Mouse (Mus musculus): ENCODE data around the gene Crbn.

The Crbn gene

GRCm38 (mm10) chr6:106799333-106800226 is at the start of gene Crbn:
Crbn (minus strand) TSS chr6:106800077.
- peak; percentile 46 for DNase-seq (ENCODE audit: extremely low spot score, low read depth, low spot score)

DNA sequence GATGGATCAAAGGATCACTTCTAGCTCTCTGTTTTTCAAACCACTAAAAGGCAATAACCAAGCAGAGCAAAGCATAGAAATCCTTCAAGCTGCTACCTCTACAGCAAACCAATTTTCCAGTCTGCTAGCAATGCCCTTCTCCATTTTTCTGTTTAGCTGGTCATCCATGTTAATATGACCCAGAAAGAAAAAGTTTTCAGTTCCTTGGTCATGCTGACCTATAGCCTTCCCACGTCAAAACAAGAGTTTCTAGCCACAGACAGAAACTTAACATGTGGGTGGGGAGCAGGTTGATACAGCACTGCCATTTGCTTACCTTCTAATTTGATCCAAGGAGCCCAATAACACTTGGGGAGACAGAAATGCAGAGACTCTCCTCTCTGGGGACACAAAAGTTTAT is 40.3 kb upstream of the Crbn start:
- DNase-seq (ENCODE audit: extremely low spot score, low read depth, low spot score), result no peak

DNA sequence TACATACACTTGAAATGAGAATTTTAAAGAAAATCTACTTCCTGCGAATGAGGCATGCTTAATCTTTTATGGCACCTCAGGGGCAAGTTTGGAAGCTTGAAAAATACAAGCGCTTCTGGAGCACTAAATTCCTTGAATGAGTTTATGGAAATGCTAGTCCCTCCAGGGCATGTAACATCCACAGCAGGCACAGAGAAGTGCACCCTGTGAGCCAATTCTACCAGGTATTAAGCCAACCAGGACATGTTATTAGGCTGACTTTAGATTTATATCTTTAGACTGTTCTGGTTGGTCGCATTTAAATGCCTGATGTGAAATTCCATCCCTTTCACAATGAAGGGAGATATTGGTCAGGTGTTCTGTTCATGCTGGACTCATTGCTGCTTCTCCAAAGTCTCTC is 38.2 kb upstream of the Crbn start:
- DNase-seq (ENCODE audit: extremely low spot score, low read depth, low spot score), result no peak

DNA sequence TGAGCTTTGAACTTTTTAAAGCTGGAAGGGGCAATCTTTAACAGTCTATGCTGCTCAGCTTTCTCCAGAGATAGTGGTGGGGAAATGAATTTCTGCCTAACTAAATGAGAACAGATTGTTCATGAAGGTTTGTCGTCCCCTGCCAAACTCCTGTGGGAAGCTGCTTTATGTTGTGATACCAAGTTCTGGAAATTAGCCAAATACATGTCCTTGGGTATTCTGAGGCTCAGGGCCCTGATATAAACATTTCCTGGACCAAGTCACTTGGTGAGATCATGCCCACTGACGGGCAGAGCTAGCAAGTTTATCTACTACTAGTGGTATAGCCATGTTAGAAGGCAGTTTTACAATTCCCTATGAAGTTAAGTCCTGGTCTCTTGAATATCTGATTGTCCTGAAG is 35.4 kb upstream of the Crbn start:
- no peak for DNase-seq (ENCODE audit: extremely low spot score, low read depth, low spot score)

DNA sequence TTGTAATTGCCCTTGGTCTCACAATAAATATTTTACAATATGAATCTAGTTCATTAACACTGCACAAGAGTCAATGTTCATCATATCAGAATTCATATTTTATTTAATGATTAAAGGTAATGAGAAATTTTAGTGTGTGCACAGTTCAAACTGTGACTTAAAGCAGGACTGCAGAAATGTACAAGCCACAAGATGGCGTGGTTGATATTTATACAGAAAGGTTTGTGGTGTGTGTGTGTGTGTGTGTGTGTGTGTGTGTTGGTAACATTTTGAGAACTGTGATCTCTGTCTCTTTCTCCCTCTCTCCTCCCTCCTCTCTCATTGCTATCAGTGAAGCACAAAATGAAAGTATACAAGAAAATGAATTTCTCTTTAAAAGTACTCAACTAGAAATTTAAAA is 22.5 kb upstream of the Crbn start:
- no peak for DNase-seq (ENCODE audit: extremely low spot score, low read depth, low spot score)

DNA sequence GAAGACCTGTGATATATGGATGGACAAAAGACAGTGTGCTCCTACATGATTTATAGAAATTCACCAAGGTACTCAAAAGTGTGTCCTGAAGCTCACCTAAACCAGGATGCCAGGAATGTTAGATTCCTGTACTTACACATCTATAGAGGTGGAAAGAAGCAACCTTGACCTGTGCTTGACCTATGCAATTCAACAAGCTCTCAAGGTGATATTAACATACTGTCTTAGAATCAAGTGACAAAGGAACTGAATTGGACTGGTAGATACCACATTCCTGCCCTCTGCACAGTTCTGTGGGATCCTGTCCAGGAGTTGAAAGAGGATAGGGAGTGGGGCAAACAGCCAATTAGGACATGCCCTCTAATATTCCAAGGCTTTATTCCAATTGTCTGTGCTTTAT is 20.7 kb upstream of the Crbn start:
- no peak for DNase-seq (ENCODE audit: extremely low spot score, low read depth, low spot score)

GRCm38 (mm10) chr6:106819906-106820305 is 20.0 kb upstream of the Crbn start:
- no peak for DNase-seq (ENCODE audit: extremely low spot score, low read depth, low spot score)

GRCm38 (mm10) chr6:106819246-106819645 is 19.4 kb upstream of the Crbn start:
- no peak for DNase-seq (ENCODE audit: extremely low spot score, low read depth, low spot score)

GRCm38 (mm10) chr6:106810686-106811085 is 10.8 kb upstream of the Crbn start:
- no peak for DNase-seq (ENCODE audit: extremely low spot score, low read depth, low spot score)

DNA sequence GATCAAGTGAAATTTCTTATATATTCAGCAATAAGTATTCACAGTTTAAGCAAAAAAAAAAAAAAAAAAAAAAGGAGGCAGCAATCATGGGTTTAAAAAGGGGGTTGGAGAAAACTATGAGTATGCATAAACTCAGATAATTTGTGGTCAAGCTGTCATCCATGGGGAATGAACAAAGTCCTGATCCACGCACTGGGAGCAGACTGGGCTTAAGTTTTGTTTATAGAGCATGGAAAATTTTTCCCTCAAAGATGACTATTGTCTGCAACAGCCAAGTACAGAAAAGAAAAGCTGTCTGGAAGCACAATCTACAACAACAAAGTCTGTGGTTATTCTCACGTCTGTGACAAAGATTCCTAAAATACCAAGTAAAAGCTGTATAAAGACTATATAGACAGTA is 9.3 kb upstream of the Crbn start:
- no peak for DNase-seq (ENCODE audit: extremely low spot score, low read depth, low spot score)

- peak; percentile 14 for DNase-seq (ENCODE audit: extremely low spot score, low read depth, low spot score)
Observed at GRCm38 (mm10) chr6:106804904-106805303, 5.0 kb upstream of the Crbn start.

- DNase-seq (ENCODE audit: extremely low spot score, low read depth, low spot score), result no peak
Observed at GRCm38 (mm10) chr6:106800227-106800557, 315 bp upstream of the Crbn start.

- no peak for DNase-seq (ENCODE audit: extremely low spot score, low read depth, low spot score)
Observed at GRCm38 (mm10) chr6:106794094-106794814, 5.6 kb downstream of the Crbn start.

DNA sequence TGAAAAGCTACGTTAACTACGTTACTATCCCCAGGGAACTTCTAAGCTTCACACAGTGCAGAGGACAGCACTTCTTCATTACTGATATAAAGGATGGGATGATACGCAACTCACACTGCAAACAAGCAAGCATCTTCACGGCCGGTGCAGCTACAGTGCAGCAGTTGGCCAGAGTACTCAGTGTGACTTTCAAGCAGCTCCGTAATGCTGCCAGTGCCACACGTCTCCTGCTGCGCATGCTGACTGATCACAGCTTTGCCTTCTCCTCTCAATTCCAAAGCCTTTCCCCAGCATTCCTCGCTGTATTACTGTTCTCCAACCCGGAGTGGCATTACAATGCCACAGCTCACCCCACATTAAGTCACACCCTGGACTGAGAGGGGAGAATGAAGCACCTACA is 6.3 kb downstream of the Crbn start:
- DNase-seq (ENCODE audit: extremely low spot score, low read depth, low spot score), result no peak

DNA sequence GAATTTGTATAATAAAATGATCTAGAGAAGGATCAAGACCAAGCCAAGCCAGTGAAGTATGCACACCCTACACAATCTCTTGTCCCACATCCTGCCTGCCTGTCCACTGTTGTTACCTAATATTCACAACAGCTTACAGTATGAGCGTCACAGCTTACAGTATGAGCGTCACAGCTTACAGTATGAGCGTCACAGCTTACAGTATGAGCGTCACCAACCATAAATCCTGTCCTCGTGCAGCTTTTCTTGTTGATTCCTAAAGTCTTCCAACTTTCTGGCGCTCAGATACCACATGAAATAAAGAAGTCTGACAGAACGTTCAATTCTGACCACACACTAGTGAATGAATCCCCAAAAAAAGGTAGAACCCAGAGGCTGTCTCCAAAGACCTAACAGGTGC is 6.8 kb downstream of the Crbn start:
- DNase-seq (ENCODE audit: extremely low spot score, low read depth, low spot score), result no peak

GRCm38 (mm10) chr6:106792486-106792885 is 7.4 kb downstream of the Crbn start:
- DNase-seq (ENCODE audit: extremely low spot score, low read depth, low spot score), result no peak

GRCm38 (mm10) chr6:106791429-106791828 is 8.4 kb downstream of the Crbn start:
- DNase-seq (ENCODE audit: extremely low spot score, low read depth, low spot score), result no peak

DNA sequence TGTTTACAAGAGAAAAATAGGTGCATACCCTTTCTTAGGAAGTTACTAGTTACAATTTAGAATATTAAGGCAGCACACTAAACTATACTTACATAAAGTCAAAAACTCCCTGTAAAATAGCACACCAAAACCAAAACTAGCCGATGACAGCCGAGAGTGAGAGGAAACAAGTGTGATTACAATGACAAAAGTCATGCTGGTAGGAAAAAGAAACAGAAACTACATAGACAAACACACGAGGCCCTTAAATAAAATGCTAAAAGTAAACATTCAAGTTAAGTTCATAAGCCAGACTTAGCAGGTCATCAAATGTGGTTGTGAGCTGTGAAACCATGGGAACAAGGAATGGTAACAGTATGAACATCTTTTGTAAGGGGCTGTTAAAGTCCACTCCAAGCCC is 12.7 kb downstream of the Crbn start:
- no peak for DNase-seq (ENCODE audit: extremely low spot score, low read depth, low spot score)

GRCm38 (mm10) chr6:106770046-106770445 is 29.8 kb downstream of the Crbn start:
- no peak for DNase-seq (ENCODE audit: extremely low spot score, low read depth, low spot score)

DNA sequence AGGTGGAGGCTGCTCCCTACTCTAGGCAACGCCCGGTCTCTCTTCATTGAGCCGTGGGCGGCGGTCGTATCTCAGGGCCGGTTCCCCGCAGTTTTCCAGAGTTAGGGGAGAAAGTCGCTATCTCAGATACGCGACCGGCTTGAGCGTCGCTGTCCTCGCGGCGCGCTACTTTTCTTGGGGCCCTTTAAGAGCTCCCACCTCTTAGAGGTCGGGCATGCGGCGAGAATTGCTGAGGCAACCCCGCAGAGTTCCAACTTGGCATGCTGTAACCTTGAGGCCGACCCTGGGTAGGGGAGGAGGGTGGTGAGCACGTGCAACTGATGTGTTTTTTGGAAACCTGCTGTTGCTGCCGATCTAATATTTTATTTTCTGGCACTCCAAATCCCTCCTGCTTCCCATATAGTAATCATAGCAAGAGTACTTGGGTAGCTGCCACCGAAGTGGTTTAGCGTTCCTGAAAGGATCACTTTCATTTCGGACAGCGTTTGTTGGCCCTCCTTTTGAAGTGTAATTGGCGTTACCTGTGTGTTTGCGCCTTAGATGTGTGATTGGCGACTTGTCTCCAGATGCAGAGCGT is 30.5 kb downstream of the Crbn start:
- no peak for DNase-seq (ENCODE audit: extremely low spot score, low read depth, low spot score)

GRCm38 (mm10) chr6:106768640-106769289 is 31.1 kb downstream of the Crbn start, which contains the start of gene Trnt1:
Trnt1 (plus strand) TSS chr6:106769120.
- DNase-seq (ENCODE audit: extremely low spot score, low read depth, low spot score), result peak; percentile 89

Measured in hindlimb bud, embryonic 11.5 days (tissue).